Mouse (Mus musculus) left cerebral cortex, adult 11 months (tissue): ENCODE measurements at regions not wholly inside any gene's neighbourhood (a gene's known extent, or its start where the extent isn't known, plus 50 kb on each side); places are given as distances from the start of the nearest gene placed in this dataset.

ENCODE experiments used
- DNase-seq: peaks from one replicate; pipeline ENCODE4 v3.0.0; 2022; ENCODE audit warnings: low spot score

GRCm38 (mm10) chr3:143806940-143807339, 398.1 kb downstream of the Lmo4 start:
- DNase-seq, result no peak

- no peak for DNase-seq
Measured at GRCm38 (mm10) chr3:143797850-143798249, 407.2 kb downstream of the Lmo4 start.

GRCm38 (mm10) chr3:143790905-143791304, 414.1 kb downstream of the Lmo4 start:
- DNase-seq, result no peak

- DNase-seq, result no peak
Measured at GRCm38 (mm10) chr3:143789932-143790570, 415.0 kb downstream of the Lmo4 start.

- no peak for DNase-seq
Measured at GRCm38 (mm10) chr3:143786889-143787288, 418.1 kb downstream of the Lmo4 start.

- DNase-seq, result no peak
Measured at GRCm38 (mm10) chr3:143784353-143784791, 420.6 kb downstream of the Lmo4 start.

- DNase-seq, result no peak
Measured at GRCm38 (mm10) chr3:143778161-143778560, 426.9 kb downstream of the Lmo4 start.

DNA sequence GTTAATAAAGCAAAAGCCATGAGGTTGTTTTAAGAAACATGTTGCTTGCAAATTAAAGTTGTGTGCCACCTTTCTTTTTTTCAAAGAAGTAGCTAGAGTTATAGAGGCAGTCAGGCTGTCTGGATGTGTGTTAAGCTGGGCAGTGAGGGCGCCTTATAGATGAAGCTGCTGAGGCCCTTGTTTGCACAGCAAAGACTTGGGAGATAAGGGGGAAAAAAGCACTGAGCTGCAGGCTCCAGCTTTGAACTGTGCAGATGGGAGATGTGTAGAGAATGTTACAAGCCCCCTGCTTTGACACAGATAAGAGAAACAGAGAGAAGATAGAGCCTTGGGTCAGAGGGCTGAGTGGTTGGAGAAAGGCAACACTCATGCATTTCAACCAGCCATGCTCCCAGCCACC, 445.7 kb downstream of the Lmo4 start:
- no peak for DNase-seq

DNA sequence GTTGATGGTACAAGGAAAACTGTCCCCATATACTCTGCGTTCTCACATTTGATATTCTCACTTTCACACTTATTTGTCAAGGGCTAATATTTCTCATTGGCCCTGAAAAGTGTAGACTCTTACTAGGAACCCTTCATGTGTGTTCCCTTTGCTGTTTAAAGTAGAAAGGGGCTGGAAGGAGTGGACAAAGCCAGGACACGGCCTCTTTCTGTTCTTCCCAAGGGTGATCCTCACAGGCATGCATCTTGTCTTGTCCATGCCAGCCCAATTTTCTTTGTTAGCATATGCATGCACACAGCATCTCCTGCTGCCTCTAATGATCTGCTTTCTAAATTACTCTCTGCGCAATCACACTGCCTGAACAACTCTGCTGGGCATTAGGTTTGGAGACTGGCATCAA, 451.8 kb downstream of the Lmo4 start:
- no peak for DNase-seq

DNA sequence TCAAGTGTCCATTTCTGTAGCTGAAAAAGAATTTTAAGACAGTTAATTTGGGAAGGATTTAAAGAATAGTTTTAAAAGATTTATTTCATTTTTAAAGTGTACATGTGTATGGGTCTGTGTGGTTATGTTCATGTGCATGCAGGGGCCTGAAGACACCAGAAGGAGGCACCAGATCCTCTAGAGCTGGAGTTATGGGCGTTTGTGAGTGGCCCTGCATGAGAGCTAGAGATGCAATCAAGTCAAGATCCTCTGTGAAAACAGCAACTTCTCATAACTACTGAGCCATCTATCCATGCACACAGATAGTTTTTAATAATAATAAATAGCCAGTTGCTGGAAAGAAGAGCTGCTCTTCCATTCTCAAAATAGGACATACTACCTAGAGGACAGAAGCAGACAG, 452.4 kb downstream of the Lmo4 start:
- no peak for DNase-seq

GRCm38 (mm10) chr3:143750128-143750527, 454.9 kb downstream of the Lmo4 start:
- no peak for DNase-seq

- no peak for DNase-seq
Measured at GRCm38 (mm10) chr3:143743649-143744048, 461.4 kb downstream of the Lmo4 start.

- DNase-seq, result no peak
Measured at GRCm38 (mm10) chr3:143742786-143743571, 462.0 kb downstream of the Lmo4 start.

- DNase-seq, result no peak
Measured at GRCm38 (mm10) chr3:143738676-143739075, 466.3 kb downstream of the Lmo4 start.

GRCm38 (mm10) chr3:143737844-143738243, 467.2 kb downstream of the Lmo4 start:
- DNase-seq, result no peak

GRCm38 (mm10) chr3:143736651-143737398, 468.2 kb downstream of the Lmo4 start:
- DNase-seq, result no peak

GRCm38 (mm10) chr3:143734791-143735190, 470.2 kb downstream of the Lmo4 start:
- no peak for DNase-seq

- no peak for DNase-seq
Measured at GRCm38 (mm10) chr3:143732966-143733725, 471.9 kb downstream of the Lmo4 start.

GRCm38 (mm10) chr3:143729473-143730076, 475.4 kb downstream of the Lmo4 start:
- DNase-seq, result no peak

DNA sequence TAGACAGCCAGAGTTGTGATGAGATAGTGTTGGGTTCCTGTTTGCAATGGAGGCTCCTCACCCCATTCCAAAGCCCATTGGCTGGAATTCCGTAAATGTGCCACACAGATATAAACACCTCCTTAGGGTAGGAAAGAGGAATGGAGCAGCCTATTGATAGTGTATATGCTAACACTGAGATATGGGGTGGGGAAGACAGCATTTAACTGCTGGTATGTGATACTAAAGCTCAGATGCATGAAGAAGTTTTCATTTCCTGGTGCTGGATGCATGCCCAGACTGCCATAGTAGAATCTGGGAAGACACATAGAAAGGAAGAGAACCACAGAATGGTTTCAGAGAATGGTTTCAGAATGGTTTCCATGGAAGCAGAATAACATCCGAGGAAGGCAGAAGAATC, 482.4 kb downstream of the Lmo4 start:
- DNase-seq, result no peak

DNA sequence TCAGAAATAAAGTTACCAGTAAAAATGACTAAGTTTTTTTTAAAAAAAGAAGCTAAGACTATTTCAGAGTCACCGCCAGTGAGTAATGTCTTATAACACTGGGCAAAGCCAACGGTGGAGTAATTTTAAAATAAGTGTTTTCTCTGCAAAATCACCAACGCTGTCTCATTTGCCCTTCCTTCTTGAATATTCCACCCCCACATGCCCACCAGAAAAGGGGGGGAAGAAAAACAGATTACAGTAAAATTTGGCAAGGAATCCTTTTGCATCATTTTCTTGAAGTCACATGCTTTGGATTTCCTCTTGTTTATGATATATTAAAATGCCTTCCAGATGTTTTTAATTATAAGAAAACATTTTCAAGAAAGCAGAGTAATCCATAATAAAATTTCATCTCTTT, 482.9 kb downstream of the Lmo4 start:
- DNase-seq, result no peak

DNA sequence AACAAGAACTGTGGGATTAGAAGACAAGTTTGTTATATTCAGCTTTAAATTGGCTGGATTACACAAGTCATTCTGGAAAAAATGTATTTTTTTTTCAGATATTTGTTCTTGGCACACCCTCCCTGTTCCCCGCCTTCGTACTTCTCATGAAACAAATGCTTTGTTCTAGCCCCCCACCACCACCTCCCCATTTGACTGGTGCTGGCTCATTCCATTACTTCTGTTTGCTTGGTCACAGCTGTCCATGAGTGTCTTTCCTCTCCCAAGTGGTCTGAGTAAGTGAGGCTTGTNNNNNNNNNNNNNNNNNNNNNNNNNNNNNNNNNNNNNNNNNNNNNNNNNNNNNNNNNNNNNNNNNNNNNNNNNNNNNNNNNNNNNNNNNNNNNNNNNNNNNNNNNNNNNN, 491.8 kb downstream of the Lmo4 start:
- no peak for DNase-seq
